Mouse (Mus musculus): ENCODE measurements around the gene Cyp2w1.
A peak's percentile ranks its signal among the peaks of the same experiment; 100 is the strongest.

Gene Cyp2w1

GRCm38 (mm10) chr5:139364911-139365571 lies 12.6 kb downstream of the Cyp2w1 start:
- no peak for DNase-seq (ENCODE audit: low spot score)

- no peak for DNase-seq (ENCODE audit: low spot score)
These were observed 13.4 kb downstream of the Cyp2w1 start for GRCm38 (mm10) chr5:139365827-139366226.

GRCm38 (mm10) chr5:139366484-139366883 lies 14.1 kb downstream of the Cyp2w1 start:
- DNase-seq (ENCODE audit: low spot score), result no peak

DNA sequence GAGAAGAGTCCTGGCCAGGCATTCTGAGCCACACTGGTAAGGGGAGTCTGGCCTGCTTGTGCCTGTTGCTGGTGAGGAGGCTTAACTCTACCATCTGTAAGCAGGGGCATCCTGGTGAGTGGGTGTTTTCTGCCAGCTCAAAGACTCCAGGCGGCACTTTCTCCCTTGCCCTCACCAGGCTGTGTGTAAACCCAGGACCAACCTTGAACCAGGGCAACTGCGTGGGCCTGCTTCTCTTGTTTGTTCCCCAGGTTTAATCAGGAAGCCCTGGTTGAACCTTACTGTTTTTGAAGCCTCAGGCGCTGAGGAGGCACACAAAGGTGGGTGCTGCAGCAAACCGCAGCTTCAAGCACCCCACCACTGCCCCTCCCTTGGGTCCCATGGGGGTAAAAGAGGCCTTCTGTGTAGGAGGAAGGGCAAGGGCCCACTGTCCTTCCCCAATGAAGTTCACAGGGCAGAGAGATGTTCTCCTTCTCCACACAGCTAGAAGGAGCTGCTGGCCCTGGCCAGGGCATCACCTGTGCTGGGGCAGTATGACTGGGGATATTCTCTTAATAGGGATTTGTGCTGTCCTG lies 15.6 kb downstream of the Cyp2w1 start:
- no peak for DNase-seq (ENCODE audit: low spot score)

GRCm38 (mm10) chr5:139368638-139369320 lies 16.4 kb downstream of the Cyp2w1 start:
- no peak for DNase-seq (ENCODE audit: low spot score)

GRCm38 (mm10) chr5:139370336-139370735 lies 17.9 kb downstream of the Cyp2w1 start:
- no peak for DNase-seq (ENCODE audit: low spot score)

- DNase-seq (ENCODE audit: low spot score), result no peak
These were observed 18.7 kb downstream of the Cyp2w1 start for GRCm38 (mm10) chr5:139371118-139371517.

GRCm38 (mm10) chr5:139371631-139372401 lies 19.4 kb downstream of the Cyp2w1 start:
- peak; percentile 91 for DNase-seq (ENCODE audit: low spot score)

- DNase-seq (ENCODE audit: low spot score), result no peak
These were observed 20.7 kb downstream of the Cyp2w1 start for GRCm38 (mm10) chr5:139373126-139373525.

DNA sequence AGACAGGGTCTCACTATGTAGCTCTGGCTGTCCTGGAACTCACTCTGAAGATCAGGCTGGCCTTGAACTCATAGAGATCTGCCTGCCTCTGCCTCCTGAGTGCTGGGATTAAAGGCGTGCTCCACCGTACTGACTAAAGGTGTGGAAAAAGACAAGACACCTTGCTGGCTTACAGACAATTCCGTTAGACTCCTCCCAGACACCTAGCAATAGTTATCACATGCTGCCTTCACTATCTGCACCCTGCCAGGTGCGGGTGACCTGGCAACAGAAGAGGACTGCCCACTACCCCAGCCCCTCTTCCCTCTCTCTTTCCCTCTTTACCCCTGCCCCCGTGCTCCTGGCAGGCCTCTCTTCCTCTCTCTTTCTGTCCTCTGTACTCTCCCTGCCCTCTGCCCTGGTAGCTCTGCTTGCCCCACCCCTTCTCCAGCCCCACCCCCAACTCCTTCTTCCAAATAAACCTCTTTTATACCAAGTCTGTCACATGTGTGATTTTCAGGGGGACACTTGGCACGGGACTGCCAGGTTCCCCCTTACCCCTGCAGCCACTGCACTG lies 21.6 kb downstream of the Cyp2w1 start:
- DNase-seq (ENCODE audit: low spot score), result no peak

GRCm38 (mm10) chr5:139374841-139375240 lies 22.4 kb downstream of the Cyp2w1 start:
- DNase-seq (ENCODE audit: low spot score), result no peak

DNA sequence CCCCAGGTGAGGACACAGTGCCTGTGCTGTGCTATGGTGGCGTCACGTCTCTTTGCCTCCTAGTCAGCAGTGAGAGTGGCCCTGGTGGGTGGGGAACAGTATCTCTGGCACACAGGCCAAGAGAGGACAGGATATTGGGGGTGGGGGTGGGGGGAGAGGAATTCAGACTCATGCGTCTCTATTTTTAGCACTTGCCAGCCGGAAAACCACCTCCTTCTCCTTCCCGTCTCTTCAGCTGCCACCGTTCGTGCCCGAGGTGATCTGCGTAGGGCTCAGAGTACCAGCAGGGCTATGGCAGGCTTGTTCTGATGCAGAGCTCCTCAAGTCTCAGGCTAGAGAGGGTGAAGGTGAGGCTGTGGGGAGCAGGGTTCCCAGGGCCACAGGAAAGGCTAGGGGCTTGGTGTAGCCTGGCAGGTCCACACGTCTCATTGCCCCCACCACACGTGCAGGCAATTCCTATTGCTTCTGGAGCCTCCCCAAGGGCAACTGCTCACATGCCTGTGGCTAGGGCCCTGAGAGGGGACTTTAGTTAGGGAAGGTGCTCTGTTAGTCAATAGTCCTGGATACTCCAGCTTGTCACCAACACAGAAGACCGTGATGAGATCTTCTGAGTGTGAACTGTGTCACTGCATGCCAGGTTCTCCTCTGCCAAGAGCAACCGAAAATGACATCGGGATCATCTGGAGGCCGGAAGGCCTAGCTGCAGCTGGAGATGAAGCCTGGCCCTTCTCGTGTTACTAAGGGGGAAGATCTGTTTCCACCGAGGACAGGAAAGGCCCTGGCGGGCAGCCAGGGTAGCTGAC lies 25.3 kb downstream of the Cyp2w1 start, which contains the start of gene Gpr146:
Gpr146 (plus strand) TSS at position 230 of the 803 bp plus-strand sequence.
- peak; percentile 62 for DNase-seq (ENCODE audit: low spot score)

- no peak for DNase-seq (ENCODE audit: low spot score)
These were observed 25.8 kb downstream of the Cyp2w1 start for GRCm38 (mm10) chr5:139378271-139378556.

DNA sequence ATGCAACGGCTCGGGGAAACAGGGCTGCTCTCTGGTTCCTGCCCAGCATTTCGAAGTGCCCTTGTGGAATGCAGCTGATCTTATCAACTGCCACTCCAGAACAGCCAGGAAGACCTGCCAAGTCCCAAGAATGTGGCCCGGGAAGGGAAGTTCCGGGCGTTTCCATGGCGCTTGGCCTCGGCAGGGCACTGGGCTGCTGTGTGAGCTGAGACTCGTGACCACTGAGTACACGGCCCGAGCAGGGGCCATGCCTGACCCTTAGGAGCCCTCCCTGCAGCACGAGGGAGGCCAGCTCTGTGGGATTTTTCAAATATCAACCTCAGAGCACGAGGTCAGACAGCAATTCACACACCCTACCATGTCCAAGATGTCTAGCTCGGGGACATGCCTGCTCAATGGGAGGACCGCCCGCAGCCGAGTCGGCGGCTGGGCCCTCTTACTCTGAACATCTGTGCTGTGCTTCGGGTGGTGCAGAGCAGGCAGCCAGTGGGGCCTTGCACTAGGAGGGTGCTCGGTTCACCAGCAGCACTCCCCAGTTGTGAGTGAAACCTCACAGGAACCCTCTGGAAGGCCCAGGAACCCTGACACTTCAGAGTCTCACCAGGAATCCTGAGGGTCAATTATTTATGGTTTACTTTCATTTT lies 26.7 kb downstream of the Cyp2w1 start:
- no peak for DNase-seq (ENCODE audit: low spot score)

DNA sequence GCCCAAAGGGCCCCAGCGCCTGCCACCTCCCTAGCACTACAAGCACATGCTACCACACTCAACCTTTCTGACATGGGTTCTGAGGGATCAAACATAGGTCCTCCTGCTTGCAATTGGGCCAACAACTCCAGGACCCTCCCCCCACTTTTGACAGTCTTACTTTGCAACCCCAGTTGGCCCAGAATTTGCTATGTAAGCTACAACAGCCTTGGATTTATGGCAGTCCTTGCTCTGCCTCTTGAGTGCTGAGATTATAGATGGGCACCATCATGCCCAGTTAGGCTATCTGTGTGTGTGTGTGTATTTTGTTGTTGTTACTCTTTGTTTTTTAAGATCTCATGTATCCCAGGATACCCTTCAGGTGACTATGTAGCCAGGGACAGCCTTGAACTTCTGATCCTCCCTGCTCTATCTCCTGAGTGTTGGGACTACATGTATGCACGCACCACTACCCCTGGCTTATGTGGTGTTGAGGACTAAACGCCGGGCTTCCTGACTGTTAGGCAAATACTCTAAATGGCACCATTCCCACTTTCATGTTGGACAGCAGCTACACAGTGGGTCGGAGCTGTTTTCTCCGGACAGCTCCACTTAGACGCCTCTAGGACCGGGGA lies 27.5 kb downstream of the Cyp2w1 start:
- no peak for DNase-seq (ENCODE audit: low spot score)

DNA sequence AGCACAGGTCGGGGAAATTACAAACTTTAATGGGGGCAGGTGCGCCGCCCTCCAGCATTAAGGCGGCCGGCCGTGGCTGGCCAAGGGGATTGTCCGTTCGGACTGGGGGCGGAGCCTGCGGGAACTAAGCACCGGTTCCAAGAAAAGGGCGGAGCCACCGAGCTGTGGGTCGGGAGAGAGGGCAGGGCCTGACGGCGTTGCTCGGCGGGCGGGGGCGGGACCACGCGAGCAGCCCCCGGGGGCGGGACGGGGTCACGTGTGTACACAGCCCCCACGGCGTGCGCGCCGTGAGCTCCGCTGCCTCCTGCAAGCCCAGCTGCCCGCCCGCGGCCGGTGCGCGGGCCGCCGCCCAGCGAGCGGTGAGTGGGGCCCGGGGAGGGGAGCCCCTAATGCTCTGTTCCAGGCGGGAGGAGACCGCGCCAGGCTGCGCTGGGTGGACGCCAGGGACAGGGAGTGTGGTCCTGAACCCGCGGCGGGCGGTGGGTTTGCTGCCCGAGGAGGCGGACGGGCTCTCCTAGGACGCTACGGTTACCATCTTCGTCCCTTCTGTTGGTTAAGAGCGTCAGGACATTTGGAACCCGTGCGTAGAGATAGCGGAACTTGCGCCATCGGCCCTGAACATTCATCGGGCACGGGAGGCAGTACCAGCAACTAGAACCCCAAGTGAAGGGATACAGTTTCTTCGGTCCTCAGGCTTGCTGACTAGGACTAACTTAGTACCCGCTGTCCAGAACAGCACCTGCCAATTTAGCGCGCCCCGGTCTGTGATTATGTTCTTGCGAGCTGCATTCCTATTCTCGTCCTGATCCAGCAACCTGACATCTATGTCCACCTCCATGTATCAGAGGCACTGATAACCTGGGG lies 28.2 kb downstream of the Cyp2w1 start:
- DNase-seq (ENCODE audit: low spot score), result peak; percentile 91

- no peak for DNase-seq (ENCODE audit: low spot score)
These were observed 29.4 kb downstream of the Cyp2w1 start for GRCm38 (mm10) chr5:139381586-139382513.

- DNase-seq (ENCODE audit: low spot score), result no peak
These were observed 30.3 kb downstream of the Cyp2w1 start for GRCm38 (mm10) chr5:139382760-139383159.

GRCm38 (mm10) chr5:139383234-139383633 lies 30.8 kb downstream of the Cyp2w1 start:
- DNase-seq (ENCODE audit: low spot score), result no peak

All from layer of hippocampus, adult 11-12 months (tissue).